Mouse (Mus musculus): ENCODE data around the gene Zfp592.

The Zfp592 gene

DNA sequence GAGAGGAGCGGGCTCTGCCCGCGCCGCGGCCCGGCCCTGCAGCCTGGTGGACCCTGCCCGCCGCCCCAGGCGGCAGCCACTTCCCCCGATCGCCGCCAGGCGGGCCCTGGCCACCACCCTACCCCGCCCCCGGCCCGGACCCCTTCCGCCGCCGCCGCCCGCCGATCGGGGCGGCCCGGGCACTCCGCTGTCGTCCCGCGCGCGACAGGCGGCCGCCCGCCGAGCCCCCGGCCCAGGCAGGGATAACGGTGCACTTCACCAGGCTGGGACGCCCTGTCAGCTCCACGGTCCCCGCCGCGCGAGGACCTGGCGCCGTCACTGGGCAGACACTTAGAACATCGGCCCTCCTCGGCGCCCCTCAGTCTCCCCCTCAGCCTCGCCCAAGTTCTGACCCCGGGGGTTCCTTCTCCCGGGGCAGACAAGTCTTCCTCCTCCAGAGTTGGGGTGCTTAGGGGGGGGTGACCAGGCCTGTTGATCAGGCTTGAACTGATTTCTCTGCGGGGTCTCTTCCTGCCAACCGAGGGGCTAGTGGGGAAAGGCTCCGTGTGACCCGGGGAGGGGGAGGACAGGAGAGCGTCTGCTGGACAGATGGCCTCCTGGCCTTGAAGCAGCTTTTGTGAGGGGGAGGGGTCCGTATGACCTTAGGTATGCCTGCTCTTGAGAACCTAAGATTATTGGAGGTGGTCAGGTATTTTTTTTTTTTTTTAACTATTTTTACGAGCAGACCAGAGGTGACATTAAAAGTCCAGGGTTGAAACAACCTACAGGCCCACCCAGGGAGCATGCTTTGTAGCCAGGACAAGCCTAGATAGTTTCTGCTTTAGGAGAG lies 567 bp downstream of the Zfp592 start:
- DNase-seq (ENCODE audit: extremely low spot score), result peak; percentile 87

DNA sequence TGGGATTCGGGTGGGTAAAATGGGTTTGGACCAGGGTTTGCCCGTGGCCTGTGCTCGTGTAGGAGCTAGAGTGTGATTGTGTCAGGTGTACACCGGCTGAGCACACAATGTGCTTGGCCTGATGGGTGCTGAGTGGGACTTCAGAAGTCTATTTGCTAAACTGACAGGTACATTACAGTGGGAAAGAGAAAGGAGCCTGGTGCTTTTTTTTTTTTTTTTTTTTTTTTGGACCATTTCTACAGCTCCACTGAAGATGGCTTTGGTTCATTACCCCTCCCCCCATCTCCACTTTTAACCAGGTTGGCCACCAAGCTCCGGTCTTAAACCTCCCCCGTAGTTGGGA lies 1.2 kb downstream of the Zfp592 start:
- no peak for DNase-seq (ENCODE audit: extremely low spot score)

GRCm38 (mm10) chr7:80995266-80996146 lies 2.0 kb downstream of the Zfp592 start:
- DNase-seq (ENCODE audit: extremely low spot score), result no peak

GRCm38 (mm10) chr7:80997776-80998175 lies 4.3 kb downstream of the Zfp592 start:
- DNase-seq (ENCODE audit: extremely low spot score), result no peak

GRCm38 (mm10) chr7:80999536-80999935 lies 6.1 kb downstream of the Zfp592 start:
- no peak for DNase-seq (ENCODE audit: extremely low spot score)

GRCm38 (mm10) chr7:81001844-81002243 lies 8.4 kb downstream of the Zfp592 start:
- no peak for DNase-seq (ENCODE audit: extremely low spot score)

DNA sequence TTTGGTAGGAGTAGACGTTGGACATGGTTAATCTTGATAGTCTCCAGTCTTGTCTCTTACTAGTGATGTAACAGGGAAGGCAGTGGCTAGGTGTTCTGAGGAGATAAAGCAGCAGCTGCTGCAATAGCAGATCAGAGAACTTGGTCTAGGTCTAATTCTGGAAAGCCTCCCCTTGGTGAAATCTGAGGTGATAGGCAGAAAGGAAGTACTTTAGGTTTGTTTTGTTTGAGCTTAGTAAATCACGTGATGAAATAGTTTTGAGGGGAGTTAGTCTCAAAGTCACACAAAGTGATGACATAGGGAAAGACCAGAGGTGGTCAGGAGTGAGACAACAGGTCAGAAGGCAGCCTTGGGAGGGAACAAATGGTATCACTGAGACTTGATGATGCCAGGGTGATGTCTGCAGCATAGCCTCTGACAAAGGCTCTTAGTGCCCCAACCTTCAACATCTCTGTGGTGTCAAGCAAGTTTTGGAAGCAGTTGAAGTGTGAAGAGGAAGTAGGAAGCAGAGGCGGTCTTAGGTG lies 11.1 kb downstream of the Zfp592 start:
- DNase-seq (ENCODE audit: extremely low spot score), result no peak

- no peak for DNase-seq (ENCODE audit: extremely low spot score)
These were observed 12.5 kb downstream of the Zfp592 start for GRCm38 (mm10) chr7:81005969-81006368.

- DNase-seq (ENCODE audit: extremely low spot score), result no peak
These were observed 14.8 kb downstream of the Zfp592 start for GRCm38 (mm10) chr7:81008285-81008684.

GRCm38 (mm10) chr7:81011576-81011975 lies 18.1 kb downstream of the Zfp592 start:
- no peak for DNase-seq (ENCODE audit: extremely low spot score)

- DNase-seq (ENCODE audit: extremely low spot score), result no peak
These were observed 26.8 kb downstream of the Zfp592 start for GRCm38 (mm10) chr7:81020307-81020706.

GRCm38 (mm10) chr7:81022731-81023130 lies 29.2 kb downstream of the Zfp592 start:
- no peak for DNase-seq (ENCODE audit: extremely low spot score)

GRCm38 (mm10) chr7:81024118-81024517 lies 30.6 kb downstream of the Zfp592 start:
- DNase-seq (ENCODE audit: extremely low spot score), result no peak

DNA sequence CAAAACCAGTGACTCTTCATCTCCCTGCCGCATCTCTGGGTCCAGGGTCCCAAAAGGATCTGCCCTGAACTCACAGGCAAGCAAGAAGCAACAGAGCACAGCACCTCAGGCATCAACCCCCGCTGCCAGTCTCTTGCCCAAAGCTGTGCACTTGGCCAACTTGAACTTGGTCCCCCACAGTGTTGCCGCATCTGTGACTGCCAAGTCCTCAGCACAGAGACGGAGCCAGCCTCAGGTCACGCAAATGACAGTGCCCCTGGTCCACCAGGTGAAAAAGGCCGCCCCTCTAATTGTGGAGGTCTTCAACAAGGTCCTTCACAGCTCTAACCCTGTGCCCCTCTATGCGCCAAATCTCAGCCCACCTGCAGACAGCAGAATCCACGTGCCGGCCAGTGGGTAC lies 31.2 kb downstream of the Zfp592 start:
- no peak for DNase-seq (ENCODE audit: extremely low spot score)

GRCm38 (mm10) chr7:81025751-81026150 lies 32.3 kb downstream of the Zfp592 start:
- no peak for DNase-seq (ENCODE audit: extremely low spot score)

GRCm38 (mm10) chr7:81039711-81040110 lies 46.2 kb downstream of the Zfp592 start:
- no peak for DNase-seq (ENCODE audit: extremely low spot score)

DNA sequence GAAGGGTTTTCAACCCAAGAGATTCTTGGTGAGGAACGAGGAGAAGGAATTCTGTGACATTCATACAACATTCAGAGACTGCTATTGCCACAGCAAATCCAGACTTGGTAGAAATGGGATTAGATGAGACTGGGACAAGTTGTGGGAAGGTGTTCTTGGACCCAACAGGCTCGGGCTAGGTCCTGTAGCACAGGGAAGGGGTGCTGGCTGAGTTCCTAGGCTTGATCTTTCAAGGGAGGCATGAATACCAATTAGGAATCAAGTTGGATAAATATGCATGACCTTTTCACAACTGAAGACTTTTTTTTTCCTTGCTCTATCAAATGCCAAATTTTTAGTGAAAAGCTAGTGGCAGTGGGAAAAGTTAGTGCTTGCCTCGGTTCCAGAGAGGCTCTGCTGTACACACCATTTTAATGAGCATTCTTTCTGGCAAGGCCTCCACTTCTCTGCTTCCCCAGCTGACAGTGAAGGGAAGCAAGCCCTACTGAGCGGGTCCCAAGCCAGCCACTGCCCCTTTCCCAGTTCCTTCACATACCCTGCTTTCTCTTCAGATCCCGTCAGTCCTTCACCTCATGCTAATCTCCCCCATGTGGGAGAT lies 49.6 kb downstream of the Zfp592 start:
- no peak for DNase-seq (ENCODE audit: extremely low spot score)

DNA sequence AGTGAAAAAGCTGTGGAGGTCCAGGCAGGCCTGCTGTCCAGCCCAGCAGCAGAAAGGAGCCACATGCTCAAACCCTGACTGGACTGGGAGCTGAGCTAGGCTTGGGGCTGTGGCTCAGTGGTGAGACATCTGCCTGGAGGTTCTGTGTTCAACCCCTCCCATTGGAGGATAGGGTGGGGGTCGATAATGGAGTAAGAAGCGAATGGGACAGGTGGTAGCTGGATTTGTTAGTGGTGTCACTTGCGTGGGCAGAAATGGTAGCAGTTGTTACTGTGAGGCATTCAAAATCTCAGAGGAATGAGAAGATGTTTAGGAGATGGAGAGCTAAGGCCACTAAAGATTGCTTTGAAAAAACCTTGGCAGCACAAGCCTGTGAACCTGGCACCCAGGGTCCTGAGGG lies 54.4 kb downstream of the Zfp592 start:
- no peak for DNase-seq (ENCODE audit: extremely low spot score)

DNA sequence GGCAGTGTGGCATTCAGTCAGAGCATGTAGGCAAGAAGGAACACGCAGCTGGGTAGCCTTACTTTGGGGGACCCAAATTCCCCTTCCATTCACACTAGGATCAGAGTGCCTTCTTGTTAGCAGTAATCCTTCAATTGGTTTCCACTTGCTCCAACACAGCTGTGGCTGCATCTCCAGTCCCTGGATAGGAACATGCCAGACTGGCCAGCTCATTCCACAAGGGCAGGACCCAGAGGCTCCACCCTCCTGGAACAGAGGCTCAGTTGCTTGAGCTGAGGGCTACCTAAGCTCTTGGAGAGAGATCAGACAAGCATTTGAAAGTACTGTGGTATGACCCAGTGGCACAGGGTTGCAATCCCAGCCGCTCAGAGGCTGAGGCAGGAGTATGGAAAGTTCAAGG lies 55.0 kb downstream of the Zfp592 start:
- no peak for DNase-seq (ENCODE audit: extremely low spot score)

GRCm38 (mm10) chr7:81049966-81050365 lies 56.5 kb downstream of the Zfp592 start:
- no peak for DNase-seq (ENCODE audit: extremely low spot score)

DNA sequence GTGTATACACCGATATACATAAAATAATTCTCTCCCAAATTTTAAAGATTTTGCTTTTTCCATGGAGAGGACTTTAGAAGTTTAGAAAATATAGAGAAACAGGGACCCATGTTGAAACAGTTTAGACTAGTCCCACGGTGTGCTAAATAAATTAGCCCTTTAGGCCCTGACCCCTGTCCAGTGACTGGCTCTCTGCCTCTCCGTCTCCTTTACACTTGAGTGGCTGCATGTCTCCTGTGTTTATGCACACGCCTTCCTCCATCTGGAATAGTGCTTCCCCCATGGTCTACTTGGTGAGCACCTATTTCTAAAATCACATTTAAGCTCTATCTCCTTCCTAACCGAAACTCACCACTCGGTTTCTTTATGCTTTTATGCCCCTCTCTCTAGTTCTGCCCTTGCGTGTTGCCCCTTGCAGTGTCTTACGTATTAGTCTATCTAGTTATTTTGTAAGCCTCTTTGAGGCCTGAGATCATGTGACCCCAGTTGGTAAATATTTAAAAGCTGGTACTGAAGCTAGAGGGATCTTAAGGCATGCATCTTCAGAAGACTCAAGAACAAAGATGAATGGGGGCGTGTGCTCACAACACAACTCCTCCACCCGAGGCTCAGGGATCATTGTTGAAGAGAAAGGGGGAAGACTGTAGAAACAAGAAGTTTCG lies 62.4 kb downstream of the Zfp592 start:
- DNase-seq (ENCODE audit: extremely low spot score), result no peak

- no peak for DNase-seq (ENCODE audit: extremely low spot score)
These were observed 64.0 kb downstream of the Zfp592 start, which contains the start of gene Alpk3 for GRCm38 (mm10) chr7:81057471-81057870. Gene Alpk3 (plus strand): TSS chr7:81057600.

All from embryo, embryonic 9.5 days (tissue).